Comparison of ENCODE assay signal across 29 mouse cellular contexts in the genomic region with DNA sequence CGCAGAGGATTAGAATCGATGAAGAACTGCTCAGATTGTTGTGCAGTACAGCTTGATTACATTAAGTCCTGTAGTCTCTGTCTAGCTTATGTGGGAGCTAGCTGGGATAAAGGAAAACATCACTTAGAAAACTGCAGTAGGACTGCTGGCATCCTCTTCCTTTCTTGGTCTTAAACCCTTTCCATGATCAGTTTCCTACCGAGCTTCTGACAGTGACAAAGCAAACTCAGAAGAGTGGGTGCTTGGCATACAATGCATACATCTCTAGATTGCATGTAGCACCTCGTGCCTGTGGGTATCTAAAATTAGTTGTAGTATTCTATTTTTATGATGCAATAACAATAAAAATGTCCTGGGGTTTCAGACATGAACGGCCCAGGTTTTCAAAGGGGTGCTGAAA.
"Had no signal": no experiment of that assay in that cellular context is flagged by ENCODE, and none has a peak within 500 bp of the region (broad histone marks: within the 10 kb centered on the region; RNA-seq: fewer than 3 reads in every experiment).

No protein-coding gene starts in this region.

- H3K4me3 ChIP-seq: embryonic facial prominence, embryonic 10.5 days; embryonic facial prominence, embryonic 12.5 days; embryonic facial prominence, embryonic 13.5 days; embryonic facial prominence, embryonic 15.5 days; erythroblast, embryonic 14.5 days; forebrain, embryonic 10.5 days; forebrain, embryonic 12.5 days; forebrain, embryonic 13.5 days; forebrain, embryonic 15.5 days; gastrocnemius, adult 2 months; heart, adult 2 months had no signal

- H3K4me2 ChIP-seq: embryonic facial prominence, embryonic 12.5 days; embryonic facial prominence, embryonic 13.5 days; embryonic facial prominence, embryonic 15.5 days; forebrain, embryonic 12.5 days; forebrain, embryonic 13.5 days; forebrain, embryonic 15.5 days had no signal

- ATAC-seq: forebrain, embryonic 13.5 days; forebrain, embryonic 14.5 days; forebrain, embryonic 15.5 days; forebrain, embryonic 16.5 days; forebrain, postnatal 0 days had no signal

- H3K27me3 ChIP-seq: embryonic facial prominence, embryonic 12.5 days; embryonic facial prominence, embryonic 13.5 days; embryonic facial prominence, embryonic 15.5 days; forebrain, embryonic 12.5 days; forebrain, embryonic 13.5 days; forebrain, embryonic 15.5 days had no signal

- H3K4me1 ChIP-seq: embryonic facial prominence, embryonic 10.5 days; embryonic facial prominence, embryonic 12.5 days; embryonic facial prominence, embryonic 13.5 days; embryonic facial prominence, embryonic 15.5 days; forebrain, embryonic 10.5 days; forebrain, embryonic 12.5 days; forebrain, embryonic 13.5 days; forebrain, embryonic 15.5 days had no signal

- H3K27ac ChIP-seq: embryonic facial prominence, embryonic 10.5 days; embryonic facial prominence, embryonic 12.5 days; embryonic facial prominence, embryonic 13.5 days; embryonic facial prominence, embryonic 15.5 days; forebrain, embryonic 10.5 days; forebrain, embryonic 12.5 days; forebrain, embryonic 13.5 days; forebrain, embryonic 15.5 days; gastrocnemius, adult 2 months; heart, adult 2 months had no signal

- H3K9me3 ChIP-seq: embryonic facial prominence, embryonic 10.5 days; embryonic facial prominence, embryonic 12.5 days; embryonic facial prominence, embryonic 13.5 days; embryonic facial prominence, embryonic 15.5 days; forebrain, embryonic 10.5 days; forebrain, embryonic 12.5 days; forebrain, embryonic 13.5 days; forebrain, embryonic 15.5 days had no signal

- DNase-seq: cerebellum, adult 2 months; cerebellum, adult 8-10 months; cerebellum, adult 9-10 months; cerebellum, adult 9-11 months; cerebellum, postnatal 10 days; cerebellum, postnatal 14 days; cerebellum, postnatal 25 days; cerebellum, postnatal 36 days; embryo, embryonic 11 days; forebrain, postnatal 0 days; gastrocnemius, adult 2 months; gastrocnemius, postnatal 10 days; gastrocnemius, postnatal 14 days; gastrocnemius, postnatal 25 days; gastrocnemius, postnatal 36 days; heart, adult 11 months; heart, adult 18-20 months; heart, adult 2 months had no signal

- H3K36me3 ChIP-seq: embryonic facial prominence, embryonic 10.5 days; embryonic facial prominence, embryonic 12.5 days; embryonic facial prominence, embryonic 13.5 days; embryonic facial prominence, embryonic 15.5 days; forebrain, embryonic 10.5 days; forebrain, embryonic 12.5 days; forebrain, embryonic 15.5 days had no signal

- H3K9ac ChIP-seq: embryonic facial prominence, embryonic 12.5 days; embryonic facial prominence, embryonic 13.5 days; embryonic facial prominence, embryonic 15.5 days; forebrain, embryonic 12.5 days; forebrain, embryonic 13.5 days; forebrain, embryonic 15.5 days; forebrain, postnatal 0 days had no signal
